Mouse (Mus musculus) CH12.LX (cell line): ENCODE results near the gene Cnn3. TPM values are rescaled to one million over a fixed set of nuclear protein-coding genes. Genes with fewer than 3 reads are reported as not detected.

Source experiments
- DNase-seq: peaks from one replicate; pipeline ENCODE4 v3.0.0-alpha.2; 2013; ENCODE audit errors: extremely low read depth
- H3K27ac ChIP-seq: 2 replicates; pipeline ENCODE4 v1.5.1; 2012; ENCODE audit warnings: low read depth, mild to moderate bottlenecking, control low read depth, moderate library complexity; ENCODE audit not compliant: insufficient read depth
- H3K27me3 ChIP-seq: replicated peaks from 2 replicates; pipeline ENCODE3; 2012; ENCODE audit warnings: inconsistent platforms
- H3K36me3 ChIP-seq, 2 experiments: replicated peaks in 1 of 2; 2 replicates each; pipeline versions ENCODE3 to v1.6.1; 2012; ENCODE audit warnings: inconsistent platforms in 1 of 2, low read length in 1 of 2, mild to moderate bottlenecking in 1 of 2, mixed read lengths in 1 of 2, moderate library complexity in 1 of 2; ENCODE audit not compliant: control insufficient read depth in 1 of 2, insufficient read depth in 1 of 2
- H3K4me1 ChIP-seq, 2 experiments: 2 replicates each; pipeline ENCODE4 v1.6.1; 2012; ENCODE audit warnings: inconsistent platforms in 1 of 2, moderate library complexity in 1 of 2; ENCODE audit not compliant: insufficient read depth in 2 of 2, control insufficient read depth in 1 of 2
- H3K4me2 ChIP-seq: 2 replicates; pipeline ENCODE4 v1.6.1; 2012; ENCODE audit warnings: low read depth, mild to moderate bottlenecking, control low read depth; ENCODE audit not compliant: poor library complexity, insufficient read depth, severe bottlenecking
- H3K4me3 ChIP-seq, 3 experiments: fragments of 150-350 bp in 1 of 3; sonication (generic) in 1 of 3; replicated peaks in 1 of 3; 2 replicates each; pipeline versions ENCODE3 to v1.5.1; 2011 to 2012; ENCODE audit warnings: low read depth in 2 of 3, low read length in 2 of 3, mild to moderate bottlenecking in 2 of 3, moderate library complexity in 2 of 3, control low read depth in 1 of 3, improper control_type of control experiment in 1 of 3, inconsistent platforms in 1 of 3, mixed read lengths in 1 of 3; ENCODE audit not compliant: poor library complexity in 1 of 3
- H3K79me2 ChIP-seq: replicated peaks from 2 replicates; pipeline ENCODE4 v1.6.1; 2012; ENCODE audit warnings: mild to moderate bottlenecking, moderate library complexity; ENCODE audit not compliant: control insufficient read depth, poor library complexity, insufficient read depth, severe bottlenecking; ENCODE audit errors: extremely low read depth
- H3K9ac ChIP-seq: 2 replicates; pipeline ENCODE4 v1.6.1; 2012; ENCODE audit warnings: low read depth, mild to moderate bottlenecking, control low read depth, moderate library complexity; ENCODE audit not compliant: insufficient read depth
- H3K9me3 ChIP-seq: replicated peaks from 2 replicates; pipeline ENCODE3; 2012; ENCODE audit warnings: low read length, inconsistent platforms, mixed read lengths
- CHD2 ChIP-seq: IDR thresholded peaks from 2 replicates; pipeline ENCODE4 v1.6.1; 2011; ENCODE audit warnings: low read length, improper control_type of control experiment
- CTCF ChIP-seq, 2 experiments: IDR thresholded peaks in 1 of 2; conservative IDR thresholded peaks in 1 of 2; 2 replicates each; pipeline ENCODE4 v1.5.1; 2011 to 2012; ENCODE audit warnings: low read depth in 2 of 2, low read length in 2 of 2, improper control_type of control experiment in 1 of 2, inconsistent platforms in 1 of 2, mild to moderate bottlenecking in 1 of 2, moderate library complexity in 1 of 2
- KAT2A ChIP-seq: IDR thresholded peaks from 2 replicates; pipeline ENCODE4 v1.6.1; 2012; ENCODE audit warnings: low read length, improper control_type of control experiment, inconsistent platforms; ENCODE audit not compliant: insufficient replicate concordance
- MAFK ChIP-seq: IDR thresholded peaks from 2 replicates; pipeline ENCODE4 v1.6.1; 2011; ENCODE audit warnings: low read length, improper control_type of control experiment; ENCODE audit not compliant: insufficient replicate concordance
- MAZ ChIP-seq: IDR thresholded peaks from 2 replicates; pipeline ENCODE4 v1.6.1; 2012; ENCODE audit warnings: low read depth, mild to moderate bottlenecking, inconsistent platforms, low read length, improper control_type of control experiment, moderate library complexity
- MXI1 ChIP-seq: IDR thresholded peaks from 2 replicates; pipeline ENCODE4 v1.6.1; 2011; ENCODE audit warnings: mild to moderate bottlenecking, low read depth, low read length, improper control_type of control experiment
- RCOR1 ChIP-seq: conservative IDR thresholded peaks from 2 replicates; pipeline ENCODE4 v1.6.1; 2012; ENCODE audit warnings: low read depth, mild to moderate bottlenecking, inconsistent platforms, low read length, improper control_type of control experiment
- SMC3 ChIP-seq: IDR thresholded peaks from 2 replicates; pipeline ENCODE4 v1.6.1; 2011; ENCODE audit warnings: low read depth, low read length, improper control_type of control experiment
- TBP ChIP-seq: conservative IDR thresholded peaks from 2 replicates; pipeline ENCODE4 v1.6.1; 2011; ENCODE audit warnings: low read depth, low read length, improper control_type of control experiment
- TCF12 ChIP-seq: IDR thresholded peaks from 2 replicates; pipeline ENCODE4 v1.6.1; 2014; ENCODE audit warnings: low read depth, mild to moderate bottlenecking, inconsistent platforms, low read length, improper control_type of control experiment
- ZKSCAN1 ChIP-seq: IDR thresholded peaks from 2 replicates; pipeline ENCODE4 v1.6.1; 2012; ENCODE audit warnings: low read depth, inconsistent platforms, low read length, improper control_type of control experiment, borderline replicate concordance
- dilution Hi-C: fragments of 300-500 bp; cut with MboI; formaldehyde crosslinking; loops from 2 replicates; pipeline ENCODE4 v1.14.3; 2020; ENCODE audit warnings: low sequenced_read_pairs; ENCODE audit not compliant: extremely low pct_unique_long_range_greater_than_20kb, extremely low pct_ligation_motif_present
- in situ Hi-C: fragments of 300-500 bp; cut with MboI; formaldehyde crosslinking; loops from 3 replicates; pipeline ENCODE4 v1.14.3; 2019; ENCODE audit warnings: low sequenced_read_pairs, low pct_ligation_motif_present, low pct_unique_long_range_greater_than_20kb, mixed read lengths
- polyA plus RNA-seq: library from polyadenylated mRNA; unstranded; fragments of >175 nt; gene quantifications from 2 replicates; pipeline ENCODE4 v1.2.1, GENCODE M21; 2012; ENCODE audit warnings: low read depth; ENCODE audit not compliant: insufficient read length
- total RNA-seq, 2 experiments: library from RNA; depleted of rRNA; stranded (reverse); fragments of 300-350 nt in 1 of 2; fragments of >200 nt in 1 of 2; gene quantifications; 2 replicates each; pipeline ENCODE4 v1.2.3; 2012 to 2014

Gene Cnn3
- total and polyA plus RNA-seq, 3 experiments, result 12.5 to 58.5 (median 46.4) TPM

GRCm38 (mm10) chr3:121465795-121466194 lies 39.5 kb downstream of the Cnn3 start (continued):
- TF ChIP-seq MAFK, result no peak

DNA sequence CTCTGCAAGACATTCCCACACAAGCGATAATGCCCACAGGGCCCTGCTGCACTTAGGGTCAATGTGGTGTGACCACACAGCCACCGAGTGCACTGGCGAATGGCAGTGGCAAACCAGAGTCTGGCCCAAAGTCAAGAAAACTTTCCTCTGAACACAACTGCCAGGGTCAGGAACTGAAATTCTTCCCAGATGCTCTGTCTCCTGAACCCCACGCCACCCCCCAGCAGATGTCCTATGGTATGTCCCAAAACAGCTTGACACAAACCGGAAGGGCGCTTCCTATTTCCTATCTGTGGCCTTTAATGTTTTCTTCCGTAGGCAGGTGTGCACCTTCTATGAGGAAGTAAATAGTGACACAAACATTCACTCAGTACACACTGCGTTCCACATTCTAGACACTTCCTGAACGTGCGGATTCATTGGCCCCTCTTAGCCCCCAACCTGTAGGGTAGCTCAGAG lies 40.8 kb downstream of the Cnn3 start:
- dilution Hi-C loops (no loop called here), in situ Hi-C loops (no loop called here)
- DNase-seq, result no peak
- Histone ChIP-seq H3K27me3 (no peaks in the 10 kb centered on the region), H3K4me3 (no peak overlapping the region), H3K9me3 (no peaks in the 10 kb centered on the region), H3K4me2 (no peak overlapping the region), H3K4me1 (no peaks in the 10 kb centered on the region), H3K27ac (no peak overlapping the region), H3K9ac (no peak overlapping the region), H3K36me3 (no peaks in the 10 kb centered on the region), H3K79me2 (no peaks in the 10 kb centered on the region)
- TF ChIP-seq MXI1 (no peak), MAFK (no peak), ZKSCAN1 (no peak), RCOR1 (no peak), TCF12 (no peak)

GRCm38 (mm10) chr3:121468136-121468535 lies 41.8 kb downstream of the Cnn3 start:
- no peak overlapping the region for H3K9ac ChIP-seq
- H3K27ac ChIP-seq, result no peak overlapping the region
- no peaks in the 10 kb centered on the region for H3K36me3 ChIP-seq
- dilution Hi-C loops, result no loop called here
- no peaks in the 10 kb centered on the region for H3K79me2 ChIP-seq
- no peaks in the 10 kb centered on the region for H3K27me3 ChIP-seq
- no peak for DNase-seq
- no peak for TF ChIP-seq CHD2
- TF ChIP-seq CTCF (conservative IDR thresholded peaks at IDR 0.05 in 1 of 2, IDR thresholded peaks at IDR 0.05 in 1 of 2; ENCODE audit: low read depth in 2 of 2, low read length in 2 of 2), result no peak
- TF ChIP-seq MAZ, result no peak
- TF ChIP-seq KAT2A, result no peak
- no peak for TF ChIP-seq SMC3
- TF ChIP-seq TBP, result no peak
- H3K4me3 ChIP-seq, result no peak overlapping the region
- no peak overlapping the region for H3K4me2 ChIP-seq
- no peaks in the 10 kb centered on the region for H3K4me1 ChIP-seq
- H3K9me3 ChIP-seq, result no peaks in the 10 kb centered on the region
- in situ Hi-C loops, result no loop called here
